Mouse (Mus musculus): Measurements from ENCODE around the gene Uvrag.

Gene Uvrag

DNA sequence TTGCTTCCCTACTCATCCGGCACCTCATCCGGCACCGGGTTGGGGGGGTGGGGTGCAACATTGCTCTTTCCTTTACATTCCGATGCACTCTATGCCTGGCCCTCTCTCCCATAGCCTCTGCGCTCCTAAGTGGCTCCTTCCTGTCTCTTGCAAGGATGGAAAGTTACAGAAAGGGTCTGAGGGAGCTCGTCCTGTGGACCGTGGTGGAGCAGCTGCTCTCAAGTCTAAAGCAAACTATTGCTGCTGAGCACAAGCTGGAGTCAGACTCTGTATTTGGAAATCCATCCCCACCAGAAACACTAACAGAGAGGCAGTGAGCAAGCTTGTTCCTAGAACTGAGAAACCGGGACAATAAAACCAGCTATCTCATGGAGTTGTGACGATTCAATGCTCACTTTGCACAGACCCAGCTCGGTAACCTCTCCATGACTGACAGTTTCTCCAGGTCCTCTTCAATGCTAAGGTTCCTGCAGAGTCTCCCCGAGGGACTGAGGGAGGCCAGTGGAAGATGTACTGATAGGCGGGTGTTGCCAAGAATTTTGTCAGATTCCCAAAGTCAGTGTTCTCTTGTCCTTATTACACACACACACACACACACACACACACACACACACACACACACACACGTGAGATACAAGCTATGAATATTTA is 975 bp downstream of the Uvrag start:
- in situ Hi-C loops (cut with MboI) = loop anchor here (5.0 kb wide), 1 partner anchor 33 kb away; no protein-coding TSS in a partner anchor

DNA sequence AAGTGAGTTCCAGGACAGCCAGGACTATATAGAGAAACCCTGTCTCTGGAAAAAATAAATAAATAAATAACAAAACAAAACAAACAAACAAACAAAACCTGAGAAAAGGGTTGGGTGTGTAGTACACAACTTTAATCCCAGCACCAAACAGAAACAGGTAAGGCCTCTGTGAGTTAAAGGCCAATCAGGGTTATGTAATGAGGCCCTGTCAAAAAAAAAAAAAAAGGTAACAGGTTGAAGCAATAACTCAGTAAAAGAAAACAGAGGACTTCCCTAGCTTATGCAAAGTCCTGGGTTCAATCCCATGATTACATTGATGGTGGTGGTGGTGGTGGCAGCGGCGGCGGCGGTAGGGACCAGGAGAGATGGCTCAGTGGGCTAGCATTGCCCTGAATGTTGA is 3.4 kb downstream of the Uvrag start:
- in situ Hi-C loops (cut with MboI) = no loop called here

DNA sequence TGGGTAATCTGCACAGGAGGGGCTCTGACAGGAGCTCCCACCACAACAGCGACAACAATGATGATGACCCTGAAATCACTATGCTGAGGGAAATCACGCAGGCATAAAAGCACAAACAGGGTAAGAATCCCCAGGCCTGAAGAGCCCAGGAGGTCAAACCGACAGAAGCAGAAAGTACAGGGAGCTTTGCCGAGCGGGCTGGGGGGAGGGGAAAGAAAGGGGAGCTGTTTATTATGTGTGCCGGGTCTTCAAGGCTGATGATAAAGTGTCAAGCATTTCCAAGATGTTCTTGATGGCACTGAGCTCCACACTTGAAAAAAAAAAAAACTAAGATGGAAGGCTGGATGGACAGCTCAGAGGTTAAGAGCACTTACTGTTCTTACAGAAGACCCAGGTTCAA is 4.2 kb downstream of the Uvrag start:
- in situ Hi-C loops (cut with MboI) = no loop called here

DNA sequence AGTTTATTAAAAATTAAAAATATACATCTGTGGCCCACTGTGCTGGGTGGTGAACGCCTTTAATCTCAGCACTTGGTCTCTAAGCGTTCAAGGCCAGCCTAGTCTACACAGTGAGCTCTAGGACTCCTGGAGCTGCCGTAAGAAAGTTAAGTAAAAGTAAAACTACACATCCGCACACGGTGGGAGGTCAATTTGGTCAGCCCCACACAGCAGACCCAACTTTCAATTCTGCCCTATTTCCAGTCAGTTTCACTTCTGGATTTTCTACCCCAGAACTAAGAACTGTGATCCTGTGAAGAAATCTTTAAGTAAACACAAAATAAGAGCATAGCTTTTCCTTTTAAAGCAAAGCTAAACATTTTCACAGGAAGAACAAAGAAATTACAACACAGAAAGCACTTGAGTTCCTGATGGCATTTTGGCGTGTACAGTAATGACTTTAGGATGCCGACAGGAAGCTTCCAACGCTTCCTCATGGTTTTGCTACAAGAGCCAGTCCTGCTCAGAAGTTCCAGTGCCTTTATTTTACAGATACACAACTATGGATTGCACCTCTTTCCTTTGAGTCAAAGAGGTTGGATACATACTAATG is 7.0 kb downstream of the Uvrag start:
- in situ Hi-C loops (cut with MboI) = no loop called here

DNA sequence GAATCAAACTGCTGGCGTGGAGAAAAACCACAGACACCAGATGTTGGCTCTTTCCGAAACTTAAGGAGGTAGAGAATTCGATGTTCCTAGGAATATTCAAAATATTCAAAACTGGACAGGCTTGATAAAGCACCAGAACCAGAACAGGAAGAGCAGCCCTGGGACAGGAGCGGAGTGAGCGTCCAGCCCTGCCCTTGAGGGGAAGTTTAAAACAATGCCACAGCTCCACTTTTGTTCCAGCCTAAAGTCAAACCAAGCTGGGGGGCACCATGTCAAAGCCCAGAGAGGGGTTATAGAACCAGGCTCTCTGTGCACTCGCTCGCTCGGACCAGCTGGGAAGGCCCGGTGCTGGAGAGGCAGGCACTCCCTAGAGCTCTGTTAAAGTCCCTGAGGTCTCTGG is 8.3 kb downstream of the Uvrag start:
- in situ Hi-C loops (cut with MboI) = no loop called here

DNA sequence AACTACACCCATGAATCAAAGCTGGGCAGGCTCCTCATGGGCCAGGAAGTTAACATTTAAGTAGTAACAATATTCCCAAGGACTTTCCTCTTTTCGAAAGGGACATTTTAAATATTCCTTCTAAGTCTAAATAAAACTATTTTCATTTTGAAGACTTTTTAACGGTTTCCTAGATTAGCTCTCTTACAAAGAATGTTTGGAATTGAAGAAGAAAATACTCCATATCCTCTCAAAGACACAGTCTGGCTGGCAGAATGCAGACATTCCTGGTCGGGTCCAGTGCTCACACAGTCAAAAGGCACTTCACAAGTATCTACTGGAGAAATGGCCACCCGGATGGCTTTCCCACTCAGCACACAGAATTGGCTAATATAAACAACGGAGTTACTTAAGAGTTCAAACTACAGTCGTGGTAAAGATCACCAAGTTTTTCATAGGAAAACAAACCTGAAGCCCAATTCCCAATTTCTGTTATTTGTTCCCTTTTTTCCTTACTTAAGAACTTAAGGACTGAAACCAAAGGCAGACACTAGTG is 9.1 kb downstream of the Uvrag start:
- in situ Hi-C loops (cut with MboI) = no loop called here

DNA sequence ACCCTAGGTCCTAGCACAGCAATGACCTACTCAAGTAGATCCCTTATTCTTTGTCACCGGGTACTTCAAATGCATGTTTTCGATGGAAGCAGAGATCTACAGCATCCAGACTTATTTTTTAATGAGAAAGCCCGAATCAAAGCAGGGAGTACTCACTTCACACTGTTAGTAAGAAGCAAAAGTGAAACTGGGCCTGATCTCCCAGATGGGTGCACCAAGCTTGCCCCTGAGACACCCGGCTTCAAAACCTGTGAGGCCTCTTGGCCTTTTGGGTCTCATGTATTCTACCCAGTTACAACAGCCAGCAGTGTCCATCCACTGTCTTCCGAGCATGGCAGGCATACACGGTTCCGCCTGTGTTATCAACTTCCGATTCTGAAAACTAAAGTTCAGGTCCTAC is 12.0 kb downstream of the Uvrag start:
- in situ Hi-C loops (cut with MboI) = no loop called here

DNA sequence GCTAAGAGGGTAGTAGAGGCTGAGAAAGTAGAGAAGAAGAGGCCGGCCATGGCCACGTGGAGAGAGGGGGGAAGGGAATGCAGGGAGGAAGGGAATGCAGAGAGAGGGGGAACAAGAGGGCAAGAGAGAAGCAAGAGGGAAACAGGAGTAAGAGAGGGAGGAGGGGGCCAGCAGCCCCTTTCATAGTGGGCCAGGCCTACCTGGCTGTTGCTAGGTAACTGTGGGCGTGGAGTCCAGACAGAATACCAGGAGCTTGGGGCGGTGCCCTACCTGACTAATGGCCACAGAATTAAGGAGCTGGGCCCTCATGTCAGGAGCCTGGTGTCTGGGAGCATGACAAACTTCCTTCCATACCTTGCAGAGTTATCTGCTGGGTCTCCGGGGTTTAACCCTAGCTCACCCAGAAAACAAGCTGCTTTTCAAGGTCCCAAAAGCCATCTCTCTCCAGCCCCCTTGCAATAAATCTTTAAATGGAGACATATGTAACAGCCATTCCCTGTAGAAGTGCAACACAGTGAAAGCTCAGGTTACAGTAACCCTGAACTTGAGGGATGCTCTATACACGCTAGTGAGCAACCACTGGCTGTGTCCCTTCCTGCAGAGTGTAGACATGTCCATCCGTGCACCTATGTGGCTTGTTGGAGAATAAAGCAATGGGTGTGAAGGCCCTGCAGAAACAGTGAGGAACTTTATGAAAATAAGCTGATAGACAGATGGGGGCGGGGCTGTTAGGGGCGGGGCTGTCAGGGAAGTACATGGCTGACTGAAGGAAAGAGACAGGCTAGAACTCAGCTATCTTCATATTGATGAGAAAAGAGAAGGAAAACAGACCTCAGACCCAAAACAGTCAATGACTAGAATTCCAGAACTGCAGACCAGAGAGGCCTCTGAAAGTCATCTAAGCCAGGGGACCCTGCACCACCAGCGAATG is 12.7 kb downstream of the Uvrag start:
- in situ Hi-C loops (cut with MboI) = no loop called here

DNA sequence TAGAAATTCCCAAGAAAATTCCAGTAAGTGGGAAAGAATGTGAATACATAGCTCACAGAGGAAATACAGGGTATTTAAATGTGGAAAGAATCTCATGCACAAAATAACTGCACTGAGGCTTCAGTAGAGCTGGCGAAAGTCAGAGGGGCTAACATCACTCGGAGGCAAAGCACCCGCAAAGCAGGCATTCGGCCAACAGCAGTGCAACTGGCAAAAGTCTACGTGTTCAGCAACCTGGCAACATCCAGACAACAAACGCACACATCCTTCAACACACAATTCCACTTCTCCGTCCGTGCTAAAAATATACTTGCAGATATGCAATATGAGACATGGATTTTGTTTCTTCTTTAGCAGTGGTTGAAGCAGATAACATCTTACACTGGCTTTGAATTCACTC is 14.9 kb downstream of the Uvrag start:
- in situ Hi-C loops (cut with MboI) = no loop called here

DNA sequence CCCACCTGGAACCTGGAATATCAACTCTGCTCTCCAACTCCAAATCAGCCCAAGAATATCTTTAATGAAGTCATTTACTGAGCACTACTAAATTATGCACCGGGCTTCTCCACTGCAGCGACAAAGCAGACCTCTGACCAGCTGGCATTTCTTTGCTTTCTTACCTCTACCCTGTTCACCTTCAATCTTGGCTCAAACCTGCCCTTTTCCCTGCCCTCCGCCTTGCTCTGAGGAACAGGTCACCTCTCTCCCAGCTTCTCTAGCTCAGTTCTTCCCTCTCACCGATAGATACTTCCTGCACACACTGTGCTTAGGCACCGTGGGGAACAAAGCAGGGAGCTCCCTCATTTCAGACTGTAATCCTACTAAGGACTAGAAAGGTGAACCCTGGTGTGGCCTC is 18.3 kb downstream of the Uvrag start:
- in situ Hi-C loops (cut with MboI) = no loop called here

DNA sequence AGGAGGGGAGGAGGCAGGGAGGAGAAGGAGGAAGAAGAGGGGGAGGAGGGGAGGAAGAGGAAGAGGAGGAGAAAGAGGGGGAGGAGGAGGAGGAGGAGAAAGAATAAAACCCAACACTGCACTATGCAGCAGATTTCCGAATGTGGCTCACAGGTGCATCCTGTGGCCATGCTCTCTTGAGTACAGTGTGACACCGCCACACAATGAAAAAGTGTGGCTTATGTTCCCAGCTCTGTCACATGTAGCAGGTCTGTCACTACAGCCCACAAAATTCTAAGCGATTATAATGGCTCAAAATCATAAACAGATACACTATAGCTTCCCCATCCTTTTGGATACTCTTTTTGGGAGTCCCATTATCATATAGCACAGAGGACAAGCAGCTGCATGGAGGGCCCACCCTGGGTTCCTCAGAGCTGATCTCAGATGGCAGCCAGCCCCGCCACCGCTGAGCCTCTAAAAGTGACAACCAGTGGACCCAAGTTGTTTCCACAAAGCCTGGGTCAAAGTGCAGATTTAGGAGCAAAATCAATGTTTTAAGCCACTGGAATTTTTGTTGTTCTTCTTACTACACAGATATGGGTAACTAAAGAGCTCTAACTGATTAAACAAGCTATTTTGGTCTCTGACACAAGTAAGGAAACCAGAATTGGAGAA is 19.9 kb downstream of the Uvrag start:
- in situ Hi-C loops (cut with MboI) = no loop called here

DNA sequence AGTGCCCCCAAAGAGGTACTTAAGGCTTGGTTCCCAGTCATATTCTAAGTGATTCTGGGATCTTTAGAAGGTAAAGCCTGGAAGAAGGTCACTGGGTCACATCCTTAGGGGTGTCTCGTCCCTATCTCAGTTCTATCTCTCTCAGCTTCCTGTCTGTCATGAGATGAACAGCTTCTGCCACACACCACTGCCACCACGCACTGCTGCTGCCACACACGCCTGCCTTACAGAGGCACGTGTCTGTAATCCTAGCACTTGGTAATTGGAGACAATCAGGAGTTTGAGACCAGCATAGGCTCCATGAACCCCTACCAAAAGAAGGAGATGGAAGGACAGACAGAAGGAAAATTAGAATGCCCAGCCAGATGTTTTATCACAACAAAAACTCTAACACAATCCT is 20.9 kb downstream of the Uvrag start:
- in situ Hi-C loops (cut with MboI) = no loop called here

DNA sequence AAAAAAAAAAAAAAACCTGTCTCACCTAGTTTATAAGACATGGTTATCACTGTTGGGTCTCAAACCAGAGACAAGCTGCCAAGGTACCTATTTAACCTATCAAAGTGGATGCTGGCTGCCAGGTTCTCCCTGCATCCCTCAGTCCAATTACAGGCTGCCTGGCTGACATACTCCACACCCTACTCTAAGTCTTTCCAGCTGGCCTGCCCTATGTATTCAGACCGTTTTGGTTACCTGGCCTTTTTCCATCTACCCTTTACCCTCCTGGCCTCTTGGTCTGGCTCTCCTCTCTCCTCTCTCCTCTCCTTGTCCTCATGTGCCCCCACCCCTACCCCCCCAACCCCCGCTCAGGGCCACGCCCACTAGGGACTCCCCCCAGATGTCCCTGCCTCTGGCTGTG is 24.2 kb downstream of the Uvrag start:
- in situ Hi-C loops (cut with MboI) = no loop called here

DNA sequence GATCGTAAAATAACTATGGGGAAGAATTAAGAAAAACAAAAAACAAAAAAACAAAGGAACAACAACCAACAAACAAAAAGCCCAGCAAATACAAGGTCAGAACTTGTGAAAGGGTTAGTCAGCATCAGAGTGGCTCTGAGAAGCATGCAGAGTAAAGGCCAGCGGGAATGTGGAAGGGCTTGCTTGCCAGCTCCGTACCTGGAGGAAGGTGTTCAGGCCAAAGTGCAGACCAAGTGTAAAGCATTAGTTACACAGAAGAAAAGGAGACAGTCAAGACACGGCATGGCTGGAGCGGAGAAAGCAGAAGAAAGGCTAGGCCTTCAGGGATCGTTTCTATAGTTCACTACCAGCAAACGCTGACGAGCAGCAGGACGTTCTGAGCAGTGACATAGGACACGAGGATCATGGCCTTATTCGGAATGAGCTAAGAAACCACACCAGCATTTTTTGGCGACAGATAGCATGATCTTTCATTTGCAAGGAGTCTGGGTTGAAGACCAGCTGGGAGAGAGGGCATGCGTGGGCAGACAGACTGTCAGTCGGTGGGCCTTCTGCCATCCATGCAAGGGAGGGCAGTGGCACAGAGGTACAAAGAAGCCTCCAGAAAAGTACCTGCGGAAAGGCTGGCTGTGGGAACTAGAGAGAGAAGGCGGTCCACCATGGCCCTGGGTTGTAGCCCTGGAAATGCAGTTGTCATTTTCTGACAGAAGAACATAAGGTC is 26.8 kb downstream of the Uvrag start:
- in situ Hi-C loops (cut with MboI) = no loop called here

DNA sequence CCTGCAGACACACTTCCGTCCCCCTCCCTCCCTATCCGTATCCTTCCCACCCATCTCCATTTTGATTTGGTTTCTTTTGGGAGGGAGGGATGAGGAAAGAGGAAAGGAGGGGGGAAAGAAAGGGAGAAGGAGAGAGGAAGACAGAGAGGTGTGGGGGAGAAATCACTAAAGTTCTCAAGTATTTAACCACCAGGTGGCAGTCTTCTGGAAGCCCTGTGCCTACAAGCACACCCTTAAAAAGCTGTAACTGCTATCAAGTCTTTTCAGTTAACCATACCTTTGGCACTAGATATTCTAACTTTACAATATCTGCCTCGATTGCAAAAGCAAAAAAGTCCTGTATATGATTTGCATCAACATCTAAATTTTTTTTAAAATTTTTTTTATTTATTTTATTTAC is 33.4 kb downstream of the Uvrag start:
- in situ Hi-C loops (cut with MboI) = loop anchor here (5.0 kb wide), 1 partner anchor 35 kb away; the partner anchor contains the start of gene Uvrag

DNA sequence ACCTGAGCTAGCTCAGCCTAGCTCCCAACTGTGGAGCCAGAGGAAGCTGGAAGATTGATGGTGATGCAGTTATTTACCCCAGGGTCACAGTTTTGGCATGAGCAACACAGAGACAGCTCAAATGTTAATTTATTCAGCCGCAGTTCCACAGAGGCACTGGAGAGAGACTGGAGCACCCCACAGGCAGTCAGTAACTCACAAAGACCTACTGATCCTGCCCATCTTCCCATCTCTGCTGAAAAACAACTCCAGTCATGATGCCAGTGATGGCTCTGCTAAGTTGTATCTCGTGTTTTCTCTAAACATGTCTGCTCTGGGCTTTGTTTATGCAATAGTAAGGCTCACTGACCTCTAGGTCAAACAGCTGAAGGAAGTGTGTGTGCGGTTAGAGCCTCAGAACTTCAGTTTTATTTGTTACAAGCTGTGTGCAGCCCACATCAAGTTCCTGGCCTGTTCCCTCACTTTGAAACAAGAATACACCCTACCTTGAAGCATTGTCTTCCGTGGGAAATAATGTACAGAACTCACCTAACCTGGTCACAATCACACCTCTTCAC is 34.1 kb downstream of the Uvrag start:
- in situ Hi-C loops (cut with MboI) = loop anchor here (5.0 kb wide), 1 partner anchor 36 kb away; the partner anchor contains the start of gene Uvrag

DNA sequence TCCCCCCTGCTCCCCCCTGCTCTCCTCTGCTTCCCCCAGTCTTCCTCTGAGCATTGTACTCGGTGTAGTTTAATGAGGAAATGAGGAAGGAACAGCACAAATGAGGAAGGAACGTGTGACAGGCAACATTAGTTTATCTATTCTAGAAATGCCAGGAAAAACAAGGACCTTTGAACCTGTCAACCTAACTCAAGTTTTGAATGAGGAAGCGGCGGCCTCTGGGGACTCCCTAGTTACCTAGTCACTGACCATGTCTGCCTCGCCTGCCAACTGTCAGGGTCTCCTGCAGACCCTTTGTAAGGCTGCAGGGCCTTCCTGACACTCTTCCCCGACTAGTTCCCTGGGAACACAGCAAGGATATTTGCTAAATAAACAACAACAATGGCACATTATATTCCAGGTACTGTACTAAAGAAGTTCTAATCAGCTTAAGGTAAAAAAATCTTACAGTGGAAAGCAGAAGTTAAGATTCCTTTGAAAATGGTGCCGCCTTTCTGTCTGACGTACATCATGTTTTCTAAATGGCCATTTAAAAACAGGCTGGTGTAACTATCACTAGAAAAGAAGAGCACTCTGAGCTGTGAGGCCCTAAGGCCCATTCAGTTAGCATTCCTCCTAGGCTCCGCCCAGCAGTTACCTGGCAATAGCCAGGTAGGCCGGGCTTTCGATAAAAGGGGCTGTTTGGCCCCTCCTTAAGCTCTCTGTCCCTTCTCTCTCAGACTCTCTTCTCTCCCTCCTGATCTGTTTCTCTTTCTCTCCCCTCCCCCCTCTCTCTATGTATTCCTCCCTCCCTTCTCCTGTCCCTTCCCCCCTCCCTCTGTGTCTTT is 39.0 kb downstream of the Uvrag start:
- in situ Hi-C loops (cut with MboI) = no loop called here

DNA sequence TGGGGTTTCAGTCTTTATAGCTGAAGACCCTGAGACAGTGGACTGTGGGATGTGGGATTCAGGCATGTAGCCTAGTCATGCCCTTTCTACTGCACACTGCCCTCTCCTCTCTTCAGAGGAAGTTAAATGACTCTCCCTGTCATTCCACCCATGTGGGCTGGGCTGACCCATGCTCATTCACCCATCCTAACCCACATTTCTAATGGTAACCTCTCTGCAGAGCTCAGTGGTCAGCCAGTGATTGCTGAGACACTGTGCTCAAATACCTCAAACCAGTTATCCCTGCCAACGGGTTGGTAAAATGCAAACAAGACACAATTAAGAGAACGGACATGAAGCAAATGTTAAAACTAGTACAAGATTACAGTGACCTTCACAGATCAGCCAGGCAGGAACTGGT is 39.9 kb downstream of the Uvrag start:
- in situ Hi-C loops (cut with MboI) = no loop called here

DNA sequence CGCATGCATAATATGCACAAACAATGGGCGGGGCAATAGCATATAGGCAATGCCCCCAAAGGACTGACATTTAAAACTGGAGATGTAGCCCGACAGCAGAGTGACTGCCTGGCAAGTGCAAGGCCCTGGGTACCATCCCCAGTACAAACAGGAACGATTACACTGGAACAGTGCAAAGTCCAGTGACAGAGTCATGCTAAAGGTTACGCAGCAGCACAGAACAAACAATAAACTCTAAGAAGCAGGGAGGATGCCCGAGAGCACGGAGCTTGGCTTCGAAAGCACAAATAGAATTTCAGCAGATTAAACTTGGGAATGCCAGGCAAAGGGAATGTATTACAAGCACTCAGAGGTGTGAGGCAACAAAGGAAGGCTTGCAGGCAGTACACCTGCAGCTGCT is 40.4 kb downstream of the Uvrag start:
- in situ Hi-C loops (cut with MboI) = no loop called here

DNA sequence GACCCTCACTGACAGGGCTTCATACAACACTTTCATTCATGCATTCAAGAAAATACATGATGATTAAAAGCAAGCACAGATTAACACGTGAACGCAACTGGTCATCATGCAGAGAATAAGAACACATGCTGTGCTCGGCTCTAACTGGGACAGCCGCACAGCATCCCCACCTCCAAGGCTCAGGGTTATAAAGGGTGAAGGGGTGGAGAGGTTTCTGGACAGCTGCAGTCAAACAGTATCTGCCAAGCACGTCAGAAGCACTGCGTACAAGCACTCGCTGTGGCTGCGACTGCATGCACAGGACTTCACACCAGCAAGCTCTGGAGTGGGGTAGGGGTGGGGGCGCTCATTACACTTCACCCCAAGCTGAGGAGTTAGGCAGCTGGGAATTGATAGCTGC is 40.9 kb downstream of the Uvrag start:
- in situ Hi-C loops (cut with MboI) = no loop called here
